Mouse (Mus musculus) intestine, postnatal 0 days (tissue): Measurements from ENCODE around the gene Cyp2s1. TPM values are rescaled to one million over a fixed set of nuclear protein-coding genes. Genes with fewer than 3 reads are reported as not detected.

Experiments
- ATAC-seq: fragments of 200-750 bp; cut with Nextera tagmentation; 2 replicates; pipeline ENCODE4 v1.8.0; 2017; ENCODE audit warnings: mild to moderate bottlenecking, moderate TSS enrichment, moderate library complexity
- H3K27ac ChIP-seq: fragments of 300-500 bp; sonication (generic); 2 replicates; pipeline ENCODE4 v1.5.1; 2014; ENCODE audit warnings: mild to moderate bottlenecking, low read depth, low read length, moderate library complexity
- H3K27me3 ChIP-seq: fragments of 300-500 bp; sonication (generic); replicated peaks from 2 replicates; pipeline ENCODE4 v1.6.1; 2014; ENCODE audit warnings: low read length, mixed read lengths; ENCODE audit not compliant: control insufficient read depth, insufficient read depth
- H3K36me3 ChIP-seq: fragments of 300-500 bp; sonication (generic); 2 replicates; pipeline ENCODE4 v1.6.1; 2014; ENCODE audit warnings: mild to moderate bottlenecking, moderate library complexity; ENCODE audit not compliant: control insufficient read depth, insufficient read depth
- H3K4me1 ChIP-seq: fragments of 300-500 bp; sonication (generic); replicated peaks from 2 replicates; pipeline ENCODE4 v1.6.1; 2014; ENCODE audit warnings: antibody characterized with exemption, low read length, mixed read lengths; ENCODE audit not compliant: control insufficient read depth, insufficient read depth
- H3K4me2 ChIP-seq: fragments of 300-500 bp; sonication (generic); replicated peaks from 2 replicates; pipeline ENCODE4 v1.6.1; 2014; ENCODE audit warnings: low read depth, mild to moderate bottlenecking, moderate library complexity
- H3K4me3 ChIP-seq: fragments of 300-500 bp; sonication (generic); 2 replicates; pipeline ENCODE4 v1.5.1; 2014; ENCODE audit warnings: low read depth, low read length
- H3K9ac ChIP-seq: fragments of 300-500 bp; sonication (generic); 2 replicates; pipeline ENCODE4 v1.6.1; 2014; ENCODE audit warnings: mild to moderate bottlenecking, low read depth, low read length
- H3K9me3 ChIP-seq: fragments of 300-500 bp; sonication (generic); 2 replicates; pipeline ENCODE4 v1.6.1; 2016; ENCODE audit warnings: mixed run types; ENCODE audit not compliant: control insufficient read depth
- CTCF ChIP-seq: sonication (generic); IDR thresholded peaks from 2 replicates; pipeline ENCODE4 v1.5.1; 2016; ENCODE audit warnings: low read depth, mild to moderate bottlenecking, control low read depth, antibody characterized with exemption, moderate library complexity
- WGBS: fragments of 180-500 bp; shearing (Covaris S2); extraction: QIAGEN DNeasy Blood & Tissue Kit; methylation state at CpG from one replicate; pipeline ENCODE4 v1.1.7; 2014; 5-methylcytosine and 5-hydroxymethylcytosine counted together
- polyA plus RNA-seq: library from polyadenylated mRNA; unstranded; fragments of >200 nt; fragmentation: Nextera tagmentation; extraction: Ambion mirVana; gene quantifications from 2 replicates; pipeline ENCODE4 v1.2.1, GENCODE M21; 2015

Gene Cyp2s1
- polyA plus RNA-seq, 1 experiment from 2014 or later: 9.7 TPM

GRCm38 (mm10) chr7:25786974-25787373 is 29.7 kb downstream of the Cyp2s1 start:
- no peak overlapping the region; the same call in 1 of the 2 replicates for H3K27ac ChIP-seq
- H3K9ac ChIP-seq: 0 out of 2 replicates have a peak overlapping the region, but pooled peaks have one; percentile 26
- 0 out of 2 replicates have a peak, but pooled peaks cover 6% of the 10 kb centered on the region for H3K4me1 ChIP-seq

DNA sequence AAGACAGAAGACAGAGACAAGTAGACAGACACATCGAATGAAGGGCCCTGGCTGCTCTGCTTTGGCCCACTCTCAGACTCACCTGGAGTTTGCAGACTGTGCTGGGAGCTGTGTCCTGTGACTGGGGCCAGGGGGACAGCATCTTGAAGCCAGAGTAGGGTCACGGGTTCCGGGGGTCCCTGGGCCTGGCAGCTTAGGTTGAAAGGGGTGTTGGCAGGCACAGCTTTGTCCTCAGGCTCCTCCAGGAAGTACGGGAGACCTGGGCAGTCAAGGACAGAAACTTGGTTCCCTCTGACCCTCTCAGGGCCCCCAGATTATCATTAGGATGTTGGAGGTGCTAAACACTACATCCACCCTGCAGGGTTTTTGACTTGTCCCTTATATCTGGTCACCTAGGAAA is 31.0 kb downstream of the Cyp2s1 start:
- no peak overlapping the region for H3K9ac ChIP-seq
- no peak for TF ChIP-seq CTCF
- H3K9me3 ChIP-seq: no peaks in the 10 kb centered on the region
- H3K27ac ChIP-seq: no peak overlapping the region
- no peaks in the 10 kb centered on the region for H3K27me3 ChIP-seq
- 68% methylated on average over 4 of the region's 4 CpGs for WGBS
- H3K4me2 ChIP-seq: no peak overlapping the region
- H3K36me3 ChIP-seq: no peaks in the 10 kb centered on the region; the same call in 1 of the 2 replicates
- H3K4me3 ChIP-seq: no peak overlapping the region
- 0 out of 2 replicates have a peak, but pooled peaks cover 6% of the 10 kb centered on the region for H3K4me1 ChIP-seq
- no peak for ATAC-seq

More at GRCm38 (mm10) chr7:25786974-25787373, 29.7 kb downstream of the Cyp2s1 start:
- WGBS: 70% methylated on average over 4 of the region's 4 CpGs
- Histone ChIP-seq H3K27me3 (no peaks in the 10 kb centered on the region), H3K36me3 (no peaks in the 10 kb centered on the region), H3K9me3 (no peaks in the 10 kb centered on the region), H3K4me2 (peak overlapping the region; percentile 89), H3K4me3 (peak overlapping the region; percentile 58; the same call in 1 of the 2 replicates)
- ATAC-seq: no peak
- TF ChIP-seq CTCF: no peak

GRCm38 (mm10) chr7:25784808-25785207 is 31.9 kb downstream of the Cyp2s1 start:
- ATAC-seq: no peak
- H3K9ac ChIP-seq: no peak overlapping the region
- WGBS: 59% methylated on average over 1 of the region's 1 CpGs

DNA sequence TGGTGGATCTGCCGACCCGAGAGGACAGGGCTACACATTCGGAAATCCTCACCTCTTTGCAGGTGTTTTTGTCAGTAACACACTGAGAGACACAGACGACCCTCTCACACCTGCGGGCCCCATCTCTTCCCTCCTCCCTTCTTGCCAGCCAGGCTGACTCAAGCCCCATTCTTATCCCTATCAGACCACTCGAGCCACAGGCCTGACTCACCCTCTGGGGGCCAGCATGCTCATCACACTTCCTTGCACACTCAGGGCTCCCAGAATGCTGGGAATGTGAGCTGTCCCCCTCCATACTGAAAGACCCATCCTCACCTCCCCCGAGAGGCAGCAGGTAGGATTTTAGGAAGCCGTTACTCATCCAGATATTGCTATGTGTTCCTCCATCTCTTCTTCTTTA is 33.0 kb downstream of the Cyp2s1 start:
- H3K9ac ChIP-seq: no peak overlapping the region
- WGBS: 61% methylated on average over 8 of the region's 8 CpGs
- no peak overlapping the region for H3K4me3 ChIP-seq
- H3K4me1 ChIP-seq: 0 out of 2 replicates have a peak, but pooled peaks cover 4% of the 10 kb centered on the region
- no peak overlapping the region for H3K27ac ChIP-seq
- H3K9me3 ChIP-seq: no peaks in the 10 kb centered on the region
- H3K36me3 ChIP-seq: no peaks in the 10 kb centered on the region; the same call in 1 of the 2 replicates
- no peak for TF ChIP-seq CTCF
- H3K27me3 ChIP-seq: no peaks in the 10 kb centered on the region
- H3K4me2 ChIP-seq: no peak overlapping the region
- no peak for ATAC-seq

More at GRCm38 (mm10) chr7:25784808-25785207, 31.9 kb downstream of the Cyp2s1 start:
- Histone ChIP-seq H3K36me3 (no peaks in the 10 kb centered on the region; the same call in 1 of the 2 replicates), H3K27me3 (no peaks in the 10 kb centered on the region), H3K4me1 (0 out of 2 replicates have a peak, but pooled peaks cover 4% of the 10 kb centered on the region), H3K4me3 (no peak overlapping the region), H3K27ac (no peak overlapping the region), H3K9me3 (no peaks in the 10 kb centered on the region), H3K4me2 (no peak overlapping the region)
- TF ChIP-seq CTCF: no peak

DNA sequence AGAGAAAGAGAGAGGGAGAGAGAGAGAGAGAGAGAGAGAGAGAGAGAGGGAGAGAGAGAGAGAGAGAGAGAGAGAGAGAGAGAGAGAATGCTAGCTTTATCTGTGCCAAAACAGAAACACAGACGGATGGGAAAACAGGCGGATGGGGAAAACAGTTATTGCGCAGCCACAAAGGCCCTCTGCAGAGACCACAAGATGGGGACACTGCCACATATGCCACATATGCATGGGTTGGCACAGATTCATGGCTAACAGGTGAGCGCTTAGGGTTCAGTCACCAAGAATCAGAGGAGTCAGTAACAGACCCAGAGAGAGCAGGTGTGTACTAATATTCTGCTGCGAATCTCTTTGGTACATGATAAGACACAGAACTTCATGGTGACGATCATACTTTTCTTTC is 34.0 kb downstream of the Cyp2s1 start:
- Histone ChIP-seq H3K27ac (peak overlapping the region; percentile 57; the same call in 1 of the 2 replicates), H3K27me3 (no peaks in the 10 kb centered on the region), H3K4me2 (no peak overlapping the region), H3K9me3 (no peaks in the 10 kb centered on the region), H3K9ac (no peak overlapping the region), H3K4me3 (no peak overlapping the region), H3K4me1 (0 out of 2 replicates have a peak, but pooled peaks cover 4% of the 10 kb centered on the region), H3K36me3 (no peaks in the 10 kb centered on the region; the same call in 1 of the 2 replicates)
- ATAC-seq: no peak
- no peak; the same call in 1 of the 2 replicates for TF ChIP-seq CTCF
- WGBS: 63% methylated on average over 6 of the region's 6 CpGs

- peak; percentile 36 for ATAC-seq
- Histone ChIP-seq H3K27ac (peak overlapping the region; percentile 66; the same call in 1 of the 2 replicates), H3K36me3 (no peaks in the 10 kb centered on the region; the same call in 1 of the 2 replicates), H3K4me1 (0 out of 2 replicates have a peak, but pooled peaks cover 2% of the 10 kb centered on the region), H3K4me2 (peak overlapping the region; percentile 61), H3K27me3 (no peaks in the 10 kb centered on the region), H3K9ac (peak overlapping the region; percentile 34; the same call in 1 of the 2 replicates), H3K9me3 (no peaks in the 10 kb centered on the region), H3K4me3 (peak overlapping the region; percentile 18; the same call in 1 of the 2 replicates)
- WGBS: 37% methylated on average over 11 of the region's 11 CpGs
- no peak for TF ChIP-seq CTCF
Observed at GRCm38 (mm10) chr7:25781937-25782610, 34.6 kb downstream of the Cyp2s1 start.
